Mouse (Mus musculus) layer of hippocampus, adult 9-11 months (tissue): ENCODE measurements at regions not wholly inside any gene's neighbourhood (a gene's known extent, or its start where the extent isn't known, plus 50 kb on each side); places are given as distances from the start of the nearest gene placed in this dataset.

Source experiments
- DNase-seq: peaks from one replicate; pipeline ENCODE4 v3.0.0; 2022

GRCm38 (mm10) chr17:84107497-84107896, 80.2 kb downstream of the Zfp36l2 start:
- no peak for DNase-seq

- no peak for DNase-seq
Measured at GRCm38 (mm10) chr17:84104242-84104641, 83.5 kb downstream of the Zfp36l2 start.

GRCm38 (mm10) chr17:84103344-84103743, 84.4 kb downstream of the Zfp36l2 start:
- DNase-seq, result peak; percentile 85

- peak; percentile 57 for DNase-seq
Measured at GRCm38 (mm10) chr17:84101652-84102051, 86.1 kb downstream of the Zfp36l2 start.

GRCm38 (mm10) chr17:84100523-84100922, 87.2 kb downstream of the Zfp36l2 start:
- peak; percentile 79 for DNase-seq

- DNase-seq, result peak; percentile 63
Measured at GRCm38 (mm10) chr17:84099737-84100136, 88.0 kb downstream of the Zfp36l2 start.

GRCm38 (mm10) chr17:84097871-84098430, 89.8 kb downstream of the Zfp36l2 start:
- no peak for DNase-seq

GRCm38 (mm10) chr17:84097286-84097685, 90.5 kb downstream of the Zfp36l2 start:
- no peak for DNase-seq

GRCm38 (mm10) chr17:84096345-84097260, 91.1 kb downstream of the Zfp36l2 start:
- peak; percentile 86 for DNase-seq

GRCm38 (mm10) chr17:84095829-84096228, 91.9 kb downstream of the Zfp36l2 start:
- DNase-seq, result no peak

GRCm38 (mm10) chr17:84095089-84095488, 92.7 kb downstream of the Zfp36l2 start:
- no peak for DNase-seq

GRCm38 (mm10) chr17:84086394-84086793, 101.4 kb downstream of the Zfp36l2 start:
- DNase-seq, result no peak

- DNase-seq, result no peak
Measured at GRCm38 (mm10) chr17:84085721-84086120, 102.0 kb downstream of the Zfp36l2 start.

- DNase-seq, result no peak
Measured at GRCm38 (mm10) chr17:84085232-84085631, 102.5 kb downstream of the Zfp36l2 start.

GRCm38 (mm10) chr17:84083307-84084263, 104.2 kb downstream of the Zfp36l2 start:
- no peak for DNase-seq

- no peak for DNase-seq
Measured at GRCm38 (mm10) chr17:84082571-84082970, 105.2 kb downstream of the Zfp36l2 start.

- peak; percentile 88 for DNase-seq
Measured at GRCm38 (mm10) chr17:84081751-84082352, 105.9 kb downstream of the Zfp36l2 start.

GRCm38 (mm10) chr17:84075081-84075938, 112.4 kb downstream of the Zfp36l2 start:
- no peak for DNase-seq

- DNase-seq, result peak; percentile 74
Measured at GRCm38 (mm10) chr17:84074000-84074782, 113.6 kb downstream of the Zfp36l2 start.

GRCm38 (mm10) chr17:84072426-84073030, 115.2 kb downstream of the Zfp36l2 start:
- DNase-seq, result no peak
